ENCODE assay signal across 8 mouse cellular contexts in genomic region chr3:90079133-90079762, GRCm38 (mm10). TPM values are rescaled to one million over a fixed set of nuclear protein-coding genes. Genes with fewer than 3 reads are reported as not detected.
DNase-seq lines count a peak whose midpoint lies in the region; ATAC-seq lines count a peak whose summit lies in the region.

No protein-coding gene starts in this region.

- peak; percentile 77 for ATAC-seq in megakaryocyte progenitor cell, adult 5-6 weeks (replicated peaks; ENCODE audit: poor library complexity)

- peak; percentile 96 for DNase-seq in adipocyte (ENCODE audit: low spot score)
- DNase-seq in embryo, embryonic 10 days (ENCODE audit: low spot score), result peak; percentile 98
- peak; percentile 80 for DNase-seq in gastrocnemius, postnatal 10 days
- DNase-seq in induced T-regulatory cell, adult 2 months (ENCODE audit: low read depth), result peak; percentile 96
- peak; percentile 84 to 91 for DNase-seq in left cerebral cortex, adult 9 months (ENCODE audit: low spot score in 2 of 2)
- DNase-seq in right cerebral cortex, postnatal 14 days, result peak; percentile 87
- DNase-seq in urinary bladder, postnatal 36 days (ENCODE audit: low spot score in 2 of 2), result peak; percentile 89 to 94

RNA-seq across cellular contexts. Expression of gene Tpm3, which starts 6.8 kb away (rescaled TPM):
- 100 to 1,000 TPM; 277 to 366 TPM for total RNA-seq in gastrocnemius, postnatal 10 days (2021)
- 515 and 516 TPM in 2 replicates for total RNA-seq in megakaryocyte progenitor cell, adult 5-6 weeks (2015)
- total RNA-seq in megakaryocyte progenitor cell, adult 5-6 weeks (2017), result 880 and 886 TPM in 2 replicates

RNA-seq across cellular contexts. Expression of gene Nup210l, which starts 24.7 kb away (rescaled TPM):
- under 1 TPM; 0.09 to 0.11 TPM for total RNA-seq in gastrocnemius, postnatal 10 days (2021)
- 0.90 and 0.99 TPM in 2 replicates for total RNA-seq in megakaryocyte progenitor cell, adult 5-6 weeks (2015)
- total RNA-seq in megakaryocyte progenitor cell, adult 5-6 weeks (2017), result 0.47 and 0.71 TPM in 2 replicates

RNA-seq across cellular contexts. Expression of gene Ubap2l, which starts 26.8 kb away (rescaled TPM):
- 100 to 1,000 TPM; 119 to 141 TPM for total RNA-seq in gastrocnemius, postnatal 10 days (2021)
- 187 and 189 TPM in 2 replicates for total RNA-seq in megakaryocyte progenitor cell, adult 5-6 weeks (2015)
- total RNA-seq in megakaryocyte progenitor cell, adult 5-6 weeks (2017), result 94.2 and 145 TPM in 2 replicates

RNA-seq across cellular contexts. Expression of gene 4933434E20Rik, which starts 27.8 kb away (rescaled TPM):
- 10 to 100 TPM; 47.4 to 54.0 TPM for total RNA-seq in gastrocnemius, postnatal 10 days (2021)
- total RNA-seq in megakaryocyte progenitor cell, adult 5-6 weeks (2015), result 54.6 and 65.9 TPM in 2 replicates
- 36.0 and 42.3 TPM in 2 replicates for total RNA-seq in megakaryocyte progenitor cell, adult 5-6 weeks (2017)

Comparison
In these comparisons a context has a peak if more than half of its experiments do, and no peak if none do; other contexts are left out.
1. Peak in every context shown above with its lines: DNase-seq and ATAC-seq.